Mouse (Mus musculus) layer of hippocampus, adult 18-20 months (tissue): ENCODE data around the gene 1700019N19Rik. TPM values are rescaled to one million over a fixed set of nuclear protein-coding genes. Genes with fewer than 3 reads are reported as not detected.

Experiments
- DNase-seq, 2 experiments: peaks; one replicate each; pipeline ENCODE4 v3.0.0; 2022; ENCODE audit warnings: low spot score in 2 of 2
- long read RNA-seq: library from polyadenylated mRNA; stranded (forward); transcript quantifications from one replicate; pipeline ENCODE4 v2.0.0, GENCODE M21; 2021
- total RNA-seq, 2 experiments: library from RNA; stranded (reverse); gene quantifications; 2 replicates each; pipeline ENCODE4 v1.2.3; 2021

1700019N19Rik gene
- under 1 TPM in 1 of 2 experiments, not detected in 1; 0.67 TPM for total RNA-seq
- long read RNA-seq = 0 reads

GRCm38 (mm10) chr19:58794284-58794683 is at the start of gene 1700019N19Rik:
1700019N19Rik (minus strand) TSS chr19:58794461.
- DNase-seq = no peak

GRCm38 (mm10) chr19:58843606-58844005 is 49.3 kb upstream of the 1700019N19Rik start:
- no peak for DNase-seq

- DNase-seq = no peak
Measured at GRCm38 (mm10) chr19:58840721-58841271, 46.5 kb upstream of the 1700019N19Rik start.

- no peak for DNase-seq
Measured at GRCm38 (mm10) chr19:58839806-58840205, 45.5 kb upstream of the 1700019N19Rik start.

GRCm38 (mm10) chr19:58839345-58839744 is 45.1 kb upstream of the 1700019N19Rik start:
- DNase-seq = no peak

GRCm38 (mm10) chr19:58838706-58839105 is 44.4 kb upstream of the 1700019N19Rik start:
- peak in 1 of 2 experiments; percentile 51 for DNase-seq

- DNase-seq = no peak
Measured at GRCm38 (mm10) chr19:58833639-58834180, 39.4 kb upstream of the 1700019N19Rik start.

- no peak for DNase-seq
Measured at GRCm38 (mm10) chr19:58832988-58833387, 38.7 kb upstream of the 1700019N19Rik start.

GRCm38 (mm10) chr19:58831280-58831922 is 37.1 kb upstream of the 1700019N19Rik start:
- no peak for DNase-seq

- peak in 1 of 2 experiments; percentile 80 for DNase-seq
Measured at GRCm38 (mm10) chr19:58830182-58830581, 35.9 kb upstream of the 1700019N19Rik start.

GRCm38 (mm10) chr19:58829575-58829974 is 35.3 kb upstream of the 1700019N19Rik start:
- peak; percentile 86 to 92 for DNase-seq

- DNase-seq = no peak
Measured at GRCm38 (mm10) chr19:58827656-58828055, 33.4 kb upstream of the 1700019N19Rik start.

GRCm38 (mm10) chr19:58824316-58824715 is 30.1 kb upstream of the 1700019N19Rik start:
- DNase-seq = no peak

GRCm38 (mm10) chr19:58823301-58823700 is 29.0 kb upstream of the 1700019N19Rik start:
- DNase-seq = no peak

- DNase-seq = peak; percentile 60 to 81
Measured at GRCm38 (mm10) chr19:58822454-58823200, 28.4 kb upstream of the 1700019N19Rik start.

- no peak for DNase-seq
Measured at GRCm38 (mm10) chr19:58818571-58819415, 24.5 kb upstream of the 1700019N19Rik start.

GRCm38 (mm10) chr19:58817398-58817797 is 23.1 kb upstream of the 1700019N19Rik start:
- DNase-seq = peak in 1 of 2 experiments; percentile 60

GRCm38 (mm10) chr19:58816453-58817041 is 22.3 kb upstream of the 1700019N19Rik start:
- peak; percentile 70 to 80 for DNase-seq

GRCm38 (mm10) chr19:58815179-58815922 is 21.1 kb upstream of the 1700019N19Rik start:
- DNase-seq = no peak

GRCm38 (mm10) chr19:58810536-58810935 is 16.3 kb upstream of the 1700019N19Rik start:
- DNase-seq = peak in 1 of 2 experiments; percentile 66
